Mouse (Mus musculus) hindbrain, embryonic 14.5 days (tissue): ENCODE measurements around the gene Wnk2. TPM values are rescaled to one million over a fixed set of nuclear protein-coding genes. Genes with fewer than 3 reads are reported as not detected.

Source experiments
- ATAC-seq: fragments of 200-750 bp; cut with Nextera tagmentation; 2 replicates; pipeline ENCODE4 v1.8.0; 2017; ENCODE audit warnings: moderate number of reproducible peaks, mild to moderate bottlenecking, moderate TSS enrichment, moderate library complexity; ENCODE audit not compliant: low FRiP score
- DNase-seq: peaks from one replicate; pipeline ENCODE4 v3.0.0-alpha.2; 2015; ENCODE audit warnings: low spot score
- H3K27ac ChIP-seq: fragments of 300-500 bp; sonication (generic); 2 replicates; pipeline ENCODE4 v1.5.1; 2014; ENCODE audit warnings: mild to moderate bottlenecking, moderate library complexity
- H3K27me3 ChIP-seq: fragments of 300-500 bp; sonication (generic); 2 replicates; pipeline ENCODE4 v1.6.1; 2014; ENCODE audit warnings: mild to moderate bottlenecking, low read length, mixed read lengths; ENCODE audit not compliant: control insufficient read depth, insufficient read depth
- H3K36me3 ChIP-seq: fragments of 300-500 bp; sonication (generic); replicated peaks from 2 replicates; pipeline ENCODE4 v1.6.1; 2014; ENCODE audit not compliant: control insufficient read depth, insufficient read depth
- H3K4me1 ChIP-seq: fragments of 300-500 bp; sonication (generic); replicated peaks from 2 replicates; pipeline ENCODE4 v1.6.1; 2014; ENCODE audit warnings: antibody characterized with exemption, low read length, mixed read lengths; ENCODE audit not compliant: control insufficient read depth, insufficient read depth
- H3K4me2 ChIP-seq: fragments of 300-500 bp; sonication (generic); replicated peaks from 2 replicates; pipeline ENCODE4 v1.6.1; 2014; ENCODE audit warnings: mild to moderate bottlenecking, moderate library complexity
- H3K4me3 ChIP-seq: fragments of 300-500 bp; sonication (generic); replicated peaks from 2 replicates; pipeline ENCODE4 v1.5.1; 2014; ENCODE audit warnings: mild to moderate bottlenecking, low read length
- H3K9ac ChIP-seq: fragments of 300-500 bp; sonication (generic); 2 replicates; pipeline ENCODE4 v1.6.1; 2014
- H3K9me3 ChIP-seq: fragments of 300-500 bp; sonication (generic); 2 replicates; pipeline ENCODE4 v1.6.1; 2016; ENCODE audit warnings: low read length; ENCODE audit not compliant: control insufficient read depth
- WGBS: fragments of 180-500 bp; shearing (Covaris S2); extraction: QIAGEN DNeasy Blood & Tissue Kit; methylation state at CpG from one replicate; pipeline ENCODE4 v1.1.7; 2014; 5-methylcytosine and 5-hydroxymethylcytosine counted together
- polyA plus RNA-seq: library from polyadenylated mRNA; unstranded; fragments of >200 nt; fragmentation: Nextera tagmentation; extraction: Ambion mirVana; gene quantifications from 2 replicates; pipeline ENCODE4 v1.2.1, GENCODE M21; 2014

Gene Wnk2
- polyA plus RNA-seq, 1 experiment from 2014 or later = 28.0 TPM

- DNase-seq (no peak), ATAC-seq (no peak)
- Histone ChIP-seq H3K9ac (no peak overlapping the region), H3K4me2 (no peak overlapping the region), H3K9me3 (no peaks in the 10 kb centered on the region), H3K27me3 (no peaks in the 10 kb centered on the region), H3K27ac (no peak overlapping the region), H3K36me3 (no peaks in the 10 kb centered on the region), H3K4me1 (no peaks in the 10 kb centered on the region), H3K4me3 (no peak overlapping the region)
- WGBS = 84% methylated on average over 9 of the region's 9 CpGs
These were observed 19.3 kb upstream of the Wnk2 start for GRCm38 (mm10) chr13:49167081-49167480.

GRCm38 (mm10) chr13:49163645-49164044 lies 15.8 kb upstream of the Wnk2 start:
- no peak overlapping the region for H3K27ac ChIP-seq
- no peak overlapping the region for H3K9ac ChIP-seq
- H3K9me3 ChIP-seq = no peaks in the 10 kb centered on the region
- no peak for DNase-seq
- WGBS = 88% methylated on average over 7 of the region's 7 CpGs
- no peaks in the 10 kb centered on the region for H3K4me1 ChIP-seq
- H3K36me3 ChIP-seq = no peaks in the 10 kb centered on the region
- ATAC-seq = no peak
- no peak overlapping the region for H3K4me3 ChIP-seq
- H3K4me2 ChIP-seq = no peak overlapping the region
- H3K27me3 ChIP-seq = no peaks in the 10 kb centered on the region

GRCm38 (mm10) chr13:49162722-49163121 lies 14.9 kb upstream of the Wnk2 start:
- H3K9ac ChIP-seq = no peak overlapping the region
- no peak overlapping the region for H3K27ac ChIP-seq
- ATAC-seq (no peak), DNase-seq (no peak)
- H3K36me3 ChIP-seq = no peaks in the 10 kb centered on the region
- WGBS = 78% methylated on average over 4 of the region's 4 CpGs
- H3K4me2 ChIP-seq = no peak overlapping the region
- no peak overlapping the region for H3K4me3 ChIP-seq
- no peaks in the 10 kb centered on the region for H3K4me1 ChIP-seq
- no peaks in the 10 kb centered on the region for H3K9me3 ChIP-seq
- no peaks in the 10 kb centered on the region for H3K27me3 ChIP-seq

GRCm38 (mm10) chr13:49161236-49161635 lies 13.4 kb upstream of the Wnk2 start:
- H3K27ac ChIP-seq = no peak overlapping the region
- DNase-seq = no peak
- no peak for ATAC-seq
- H3K4me2 ChIP-seq = no peak overlapping the region
- H3K36me3 ChIP-seq = no peaks in the 10 kb centered on the region
- H3K4me3 ChIP-seq = no peak overlapping the region
- H3K4me1 ChIP-seq = no peaks in the 10 kb centered on the region
- no peak overlapping the region for H3K9ac ChIP-seq
- no peaks in the 10 kb centered on the region; the same call in 1 of the 2 replicates for H3K9me3 ChIP-seq
- H3K27me3 ChIP-seq = no peaks in the 10 kb centered on the region
- 70% methylated on average over 2 of the region's 2 CpGs for WGBS

GRCm38 (mm10) chr13:49158040-49158713 lies 10.4 kb upstream of the Wnk2 start:
- Histone ChIP-seq H3K27ac (no peak overlapping the region), H3K36me3 (no peaks in the 10 kb centered on the region), H3K4me1 (no peaks in the 10 kb centered on the region), H3K4me2 (no peak overlapping the region), H3K27me3 (no peaks in the 10 kb centered on the region), H3K9ac (no peak overlapping the region), H3K9me3 (no peaks in the 10 kb centered on the region; the same call in 1 of the 2 replicates), H3K4me3 (no peak overlapping the region)
- ATAC-seq (no peak), DNase-seq (no peak)
- 82% methylated on average over 10 of the region's 10 CpGs for WGBS

GRCm38 (mm10) chr13:49156645-49157044 lies 8.8 kb upstream of the Wnk2 start:
- Histone ChIP-seq H3K4me2 (no peak overlapping the region), H3K9me3 (no peaks in the 10 kb centered on the region; the same call in 1 of the 2 replicates), H3K27ac (no peak overlapping the region), H3K36me3 (no peaks in the 10 kb centered on the region), H3K9ac (no peak overlapping the region), H3K27me3 (no peaks in the 10 kb centered on the region), H3K4me1 (no peaks in the 10 kb centered on the region), H3K4me3 (no peak overlapping the region)
- DNase-seq (no peak), ATAC-seq (no peak)
- 70% methylated on average over 4 of the region's 4 CpGs for WGBS

- Histone ChIP-seq H3K4me3 (no peak overlapping the region), H3K9me3 (no peaks in the 10 kb centered on the region; the same call in 1 of the 2 replicates), H3K4me1 (no peaks in the 10 kb centered on the region), H3K9ac (no peak overlapping the region), H3K4me2 (no peak overlapping the region), H3K27me3 (no peaks in the 10 kb centered on the region), H3K36me3 (no peaks in the 10 kb centered on the region), H3K27ac (no peak overlapping the region)
- WGBS = 62% methylated on average over 7 of the region's 7 CpGs
- ATAC-seq = no peak
- no peak for DNase-seq
These were observed 6.8 kb upstream of the Wnk2 start for GRCm38 (mm10) chr13:49154621-49155020.

- H3K36me3 ChIP-seq = no peaks in the 10 kb centered on the region
- H3K27ac ChIP-seq = no peak overlapping the region
- H3K9ac ChIP-seq = no peak overlapping the region
These were observed 6.2 kb upstream of the Wnk2 start for GRCm38 (mm10) chr13:49154028-49154427.

GRCm38 (mm10) chr13:49148687-49149086 lies 873 bp upstream of the Wnk2 start:
- no peak overlapping the region for H3K4me3 ChIP-seq
- DNase-seq (no peak), ATAC-seq (no peak)
- 81% methylated on average over 4 of the region's 4 CpGs for WGBS
- no peaks in the 10 kb centered on the region for H3K27me3 ChIP-seq
- peaks cover 27% of the 10 kb centered on the region for H3K4me1 ChIP-seq
- no peaks in the 10 kb centered on the region for H3K9me3 ChIP-seq
- H3K4me2 ChIP-seq = no peak overlapping the region
- no peak overlapping the region for H3K27ac ChIP-seq
- no peak overlapping the region for H3K9ac ChIP-seq
- H3K36me3 ChIP-seq = no peaks in the 10 kb centered on the region

More at GRCm38 (mm10) chr13:49154028-49154427, 6.2 kb upstream of the Wnk2 start:
- Histone ChIP-seq H3K27me3 (no peaks in the 10 kb centered on the region), H3K4me2 (no peak overlapping the region), H3K9me3 (no peaks in the 10 kb centered on the region; the same call in 1 of the 2 replicates), H3K4me3 (no peak overlapping the region), H3K4me1 (no peaks in the 10 kb centered on the region)
- 77% methylated on average over 10 of the region's 10 CpGs for WGBS
- DNase-seq (no peak), ATAC-seq (no peak)
